Mouse (Mus musculus) forebrain, postnatal 0 days (tissue): ENCODE measurements around the gene Fstl5. TPM values are rescaled to one million over a fixed set of nuclear protein-coding genes. Genes with fewer than 3 reads are reported as not detected.

ENCODE experiments used
- ATAC-seq: fragments of 200-750 bp; cut with Nextera tagmentation; 2 replicates; pipeline ENCODE4 v1.8.0; 2017; ENCODE audit warnings: mild to moderate bottlenecking, moderate library complexity
- DNase-seq: peaks from one replicate; pipeline ENCODE4 v3.0.0-alpha.2; 2015
- H3K27ac ChIP-seq: fragments of 300-500 bp; sonication (generic); 2 replicates; pipeline ENCODE4 v1.5.1; 2014; ENCODE audit warnings: low read depth, mild to moderate bottlenecking, antibody characterized with exemption, low read length, moderate library complexity, mixed read lengths
- H3K27me3 ChIP-seq: fragments of 300-500 bp; sonication (generic); 2 replicates; pipeline ENCODE4 v1.6.1; 2014; ENCODE audit warnings: mild to moderate bottlenecking, low read length, mixed read lengths; ENCODE audit not compliant: insufficient read depth
- H3K36me3 ChIP-seq: fragments of 300-500 bp; sonication (generic); 2 replicates; pipeline ENCODE4 v1.6.1; 2014; ENCODE audit warnings: mild to moderate bottlenecking, moderate library complexity; ENCODE audit not compliant: insufficient read depth
- H3K4me1 ChIP-seq: fragments of 300-500 bp; sonication (generic); 2 replicates; pipeline ENCODE4 v1.6.1; 2014; ENCODE audit warnings: antibody characterized with exemption; ENCODE audit not compliant: insufficient read depth
- H3K4me2 ChIP-seq: fragments of 300-500 bp; sonication (generic); 2 replicates; pipeline ENCODE4 v1.6.1; 2014; ENCODE audit warnings: low read depth, mild to moderate bottlenecking, moderate library complexity
- H3K4me3 ChIP-seq: fragments of 300-500 bp; sonication (generic); 2 replicates; pipeline ENCODE4 v1.5.1; 2014; ENCODE audit warnings: low read depth, low read length, mixed read lengths
- H3K9ac ChIP-seq: fragments of 300-500 bp; sonication (generic); 2 replicates; pipeline ENCODE4 v1.6.1; 2014; ENCODE audit warnings: mild to moderate bottlenecking
- H3K9me3 ChIP-seq: fragments of 300-500 bp; sonication (generic); 2 replicates; pipeline ENCODE4 v1.6.1; 2016; ENCODE audit warnings: low read length
- CTCF ChIP-seq: sonication (generic); IDR thresholded peaks from 2 replicates; pipeline ENCODE4 v1.5.1; 2016; ENCODE audit warnings: antibody characterized with exemption, control low read depth, low read depth
- WGBS: fragments of 180-500 bp; shearing (Covaris S2); extraction: QIAGEN DNeasy Blood & Tissue Kit; methylation state at CpG from one replicate; pipeline ENCODE4 v1.1.7; 2014; 5-methylcytosine and 5-hydroxymethylcytosine counted together
- polyA plus RNA-seq: library from polyadenylated mRNA; unstranded; fragments of >200 nt; fragmentation: Nextera tagmentation; extraction: Ambion mirVana; gene quantifications from 2 replicates; pipeline ENCODE4 v1.2.1, GENCODE M21; 2015
- total RNA-seq: library from RNA; depleted of rRNA; stranded (reverse); fragments of >200 nt; gene quantifications from 2 replicates; pipeline ENCODE4 v1.2.3, GENCODE M21; 2014; rRNA removed

The Fstl5 gene
- total and polyA plus RNA-seq, 2 experiments from 2014 or later = 34.1 to 58.5 TPM

DNA sequence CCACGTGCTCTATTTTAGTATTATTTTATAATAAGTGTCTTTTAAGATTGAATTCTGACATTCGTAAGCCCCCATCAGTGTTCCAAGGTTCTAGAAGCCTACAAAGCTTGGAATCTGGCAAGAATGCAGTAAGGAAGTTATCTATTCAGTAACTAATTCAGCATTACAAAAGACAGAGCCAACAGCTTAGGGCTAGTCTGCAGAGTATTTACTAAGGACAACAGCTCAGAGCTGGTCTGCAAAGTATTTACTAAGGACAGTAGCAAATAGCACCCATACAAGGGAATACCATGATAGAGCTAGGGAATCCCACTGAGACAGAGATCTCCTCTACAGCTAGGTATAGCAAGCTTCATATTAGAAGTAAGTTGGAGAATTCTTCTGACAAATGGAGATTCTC, 665.2 kb downstream of the Fstl5 start:
- Histone ChIP-seq H3K9ac (no peak overlapping the region), H3K4me2 (no peak overlapping the region), H3K4me1 (no peaks in the 10 kb centered on the region), H3K9me3 (no peaks in the 10 kb centered on the region), H3K27me3 (no peaks in the 10 kb centered on the region), H3K4me3 (no peak overlapping the region), H3K27ac (no peak overlapping the region), H3K36me3 (no peaks in the 10 kb centered on the region)
- no peak for DNase-seq
- no peak for TF ChIP-seq CTCF
- ATAC-seq = no peak
- 85% methylated on average over 2 of the region's 2 CpGs for WGBS

Other genes starting within 250 kb of the Fstl5 start
- 16.3 and 24.8 TPM in 2 replicates for gene Golim4, start 117.3 kb upstream of the Fstl5 start, total RNA-seq
- gene Golim4, start 117.3 kb upstream of the Fstl5 start, polyA plus RNA-seq = 9.0 and 13.5 TPM in 2 replicates